Mouse (Mus musculus) yolk sac, embryonic 10.5 days (tissue): ENCODE measurements around the gene Vmn2r2.

Experiments
- DNase-seq: peaks from one replicate; pipeline ENCODE4 v3.0.0-alpha.2; 2017; ENCODE audit warnings: low spot score

The Vmn2r2 gene

DNA sequence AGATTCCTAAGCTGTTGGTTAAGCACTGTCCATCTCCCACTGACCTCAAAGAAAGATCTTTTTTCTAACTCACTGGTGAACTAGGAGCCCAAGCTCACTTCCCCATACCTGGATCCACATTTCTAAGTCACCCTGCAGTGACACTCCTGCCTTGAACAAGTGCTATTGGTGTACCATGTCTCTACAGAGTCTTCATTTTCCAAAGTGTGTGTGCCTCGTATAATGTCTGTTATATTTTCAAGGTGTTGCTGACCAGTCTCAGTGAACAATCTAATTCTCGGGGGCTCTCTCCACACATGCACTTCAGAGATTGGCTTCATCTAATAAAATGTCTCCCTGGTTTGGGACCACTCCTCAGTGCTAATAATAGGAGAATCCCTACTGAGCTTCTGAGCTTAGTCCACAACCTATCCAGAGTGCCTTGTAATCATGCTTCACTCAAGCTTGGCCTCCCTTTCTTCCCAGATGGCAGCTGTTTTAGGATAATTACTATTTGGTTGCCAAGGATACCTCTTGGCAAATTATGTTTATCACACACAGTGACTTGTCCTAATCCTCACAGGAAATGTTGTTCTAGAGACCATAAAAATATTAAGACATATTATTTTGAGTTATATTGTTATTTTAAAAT is at the start of gene Vmn2r2:
Vmn2r2 (minus strand) TSS at position 51 of the 631 bp plus-strand sequence.
- DNase-seq = no peak

- DNase-seq = no peak
Measured at GRCm38 (mm10) chr3:64113352-64114046, 28.2 kb downstream of the Vmn2r2 start.

DNA sequence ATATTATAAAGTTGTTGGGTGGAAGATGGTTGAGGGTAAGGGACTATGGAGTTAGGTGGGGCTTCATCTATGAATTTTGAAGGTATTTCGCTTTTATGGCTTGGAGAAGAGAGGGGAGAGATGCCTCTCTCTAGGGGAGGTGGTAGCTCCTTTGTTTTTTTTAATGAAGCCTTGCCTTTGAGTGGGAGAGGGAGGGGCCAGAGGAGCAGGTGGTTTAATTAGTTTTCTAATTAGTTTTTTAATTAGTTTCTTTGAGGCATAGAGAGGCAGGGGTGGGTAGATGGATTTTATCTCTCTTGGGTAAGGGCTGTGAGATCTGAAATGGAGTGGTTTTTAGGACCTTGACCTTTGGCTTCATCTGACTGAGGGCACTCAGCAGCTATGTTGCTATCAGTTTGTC is 29.0 kb downstream of the Vmn2r2 start:
- no peak for DNase-seq

DNA sequence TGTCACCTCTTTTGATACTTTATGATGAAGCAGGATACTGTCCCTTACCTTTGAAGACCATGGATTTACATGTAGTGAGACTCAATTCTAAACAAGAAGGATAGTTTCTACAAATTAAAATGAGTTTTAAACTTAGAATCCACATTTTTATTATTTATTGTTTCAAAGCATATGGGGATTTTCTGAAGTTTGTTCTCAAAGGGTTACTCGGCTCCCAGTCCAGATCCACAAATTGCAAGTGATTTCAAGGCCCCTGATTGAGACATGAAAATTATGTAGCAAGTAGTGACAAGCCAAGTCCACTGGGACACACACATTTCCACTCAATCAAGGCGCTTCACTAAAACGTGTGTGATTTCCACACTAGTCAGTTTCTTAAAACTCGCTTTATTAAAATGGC is 60.5 kb downstream of the Vmn2r2 start, which contains the start of gene Vmn2r1:
Vmn2r1 (plus strand) TSS at position 301 of the 400 bp plus-strand sequence.
- DNase-seq = no peak
